Mouse (Mus musculus) forebrain, postnatal 0 days (tissue): ENCODE results near the gene Apobec1. TPM values are rescaled to one million over a fixed set of nuclear protein-coding genes. Genes with fewer than 3 reads are reported as not detected.

Source experiments
- ATAC-seq: fragments of 200-750 bp; cut with Nextera tagmentation; 2 replicates; pipeline ENCODE4 v1.8.0; 2017; ENCODE audit warnings: mild to moderate bottlenecking, moderate library complexity
- DNase-seq: peaks from one replicate; pipeline ENCODE4 v3.0.0-alpha.2; 2015
- H3K27ac ChIP-seq: fragments of 300-500 bp; sonication (generic); 2 replicates; pipeline ENCODE4 v1.5.1; 2014; ENCODE audit warnings: low read depth, mild to moderate bottlenecking, antibody characterized with exemption, low read length, moderate library complexity, mixed read lengths
- H3K27me3 ChIP-seq: fragments of 300-500 bp; sonication (generic); 2 replicates; pipeline ENCODE4 v1.6.1; 2014; ENCODE audit warnings: mild to moderate bottlenecking, low read length, mixed read lengths; ENCODE audit not compliant: insufficient read depth
- H3K36me3 ChIP-seq: fragments of 300-500 bp; sonication (generic); 2 replicates; pipeline ENCODE4 v1.6.1; 2014; ENCODE audit warnings: mild to moderate bottlenecking, moderate library complexity; ENCODE audit not compliant: insufficient read depth
- H3K4me1 ChIP-seq: fragments of 300-500 bp; sonication (generic); 2 replicates; pipeline ENCODE4 v1.6.1; 2014; ENCODE audit warnings: antibody characterized with exemption; ENCODE audit not compliant: insufficient read depth
- H3K4me2 ChIP-seq: fragments of 300-500 bp; sonication (generic); 2 replicates; pipeline ENCODE4 v1.6.1; 2014; ENCODE audit warnings: low read depth, mild to moderate bottlenecking, moderate library complexity
- H3K4me3 ChIP-seq: fragments of 300-500 bp; sonication (generic); 2 replicates; pipeline ENCODE4 v1.5.1; 2014; ENCODE audit warnings: low read depth, low read length, mixed read lengths
- H3K9ac ChIP-seq: fragments of 300-500 bp; sonication (generic); 2 replicates; pipeline ENCODE4 v1.6.1; 2014; ENCODE audit warnings: mild to moderate bottlenecking
- H3K9me3 ChIP-seq: fragments of 300-500 bp; sonication (generic); 2 replicates; pipeline ENCODE4 v1.6.1; 2016; ENCODE audit warnings: low read length
- CTCF ChIP-seq: sonication (generic); IDR thresholded peaks from 2 replicates; pipeline ENCODE4 v1.5.1; 2016; ENCODE audit warnings: antibody characterized with exemption, control low read depth, low read depth
- WGBS: fragments of 180-500 bp; shearing (Covaris S2); extraction: QIAGEN DNeasy Blood & Tissue Kit; methylation state at CpG from one replicate; pipeline ENCODE4 v1.1.7; 2014; 5-methylcytosine and 5-hydroxymethylcytosine counted together
- polyA plus RNA-seq: library from polyadenylated mRNA; unstranded; fragments of >200 nt; fragmentation: Nextera tagmentation; extraction: Ambion mirVana; gene quantifications from 2 replicates; pipeline ENCODE4 v1.2.1, GENCODE M21; 2015
- total RNA-seq: library from RNA; depleted of rRNA; stranded (reverse); fragments of >200 nt; gene quantifications from 2 replicates; pipeline ENCODE4 v1.2.3, GENCODE M21; 2014

The Apobec1 gene
- total and polyA plus RNA-seq, 2 experiments from 2014 or later = 1.2 to 2.4 TPM

- no peaks in the 10 kb centered on the region for H3K27me3 ChIP-seq
- H3K9ac ChIP-seq = no peak overlapping the region
- no peaks in the 10 kb centered on the region for H3K4me1 ChIP-seq
- no peak for ATAC-seq
- H3K4me2 ChIP-seq = no peak overlapping the region
- no peak for DNase-seq
- H3K9me3 ChIP-seq = no peaks in the 10 kb centered on the region
- H3K27ac ChIP-seq = no peak overlapping the region
- H3K4me3 ChIP-seq = no peak overlapping the region
- 86% methylated on average over 4 of the region's 4 CpGs for WGBS
- no peak for TF ChIP-seq CTCF
- no peaks in the 10 kb centered on the region for H3K36me3 ChIP-seq
Measured at GRCm38 (mm10) chr6:122612426-122612825, 10.2 kb upstream of the Apobec1 start.

GRCm38 (mm10) chr6:122609771-122610170 is 7.5 kb upstream of the Apobec1 start, which contains the start of gene Gdf3:
Gene Gdf3 (minus strand): TSS chr6:122610087.
- ATAC-seq = no peak
- no peak within 1 kb of the TSS for H3K27ac ChIP-seq
- DNase-seq = no peak
- no peaks in the 10 kb centered on the region for H3K36me3 ChIP-seq
- no peak within 1 kb of the TSS for H3K9ac ChIP-seq
- H3K4me2 ChIP-seq = no peak within 1 kb of the TSS
- H3K4me1 ChIP-seq = no peaks in the 10 kb centered on the region
- TF ChIP-seq CTCF = no peak
- 56% methylated on average over 14 of the region's 14 CpGs for WGBS
- no peaks in the 10 kb centered on the region for H3K9me3 ChIP-seq
- no peak within 1 kb of the TSS for H3K4me3 ChIP-seq
- no peaks in the 10 kb centered on the region for H3K27me3 ChIP-seq

GRCm38 (mm10) chr6:122609377-122609728 is 7.1 kb upstream of the Apobec1 start:
- 81% methylated on average over 9 of the region's 9 CpGs for WGBS
- no peak overlapping the region for H3K27ac ChIP-seq

GRCm38 (mm10) chr6:122608434-122609376 is 6.5 kb upstream of the Apobec1 start:
- Histone ChIP-seq H3K4me2 (no peak overlapping the region), H3K36me3 (no peaks in the 10 kb centered on the region), H3K4me1 (no peaks in the 10 kb centered on the region), H3K9ac (no peak overlapping the region), H3K27ac (no peak overlapping the region), H3K4me3 (no peak overlapping the region), H3K9me3 (no peaks in the 10 kb centered on the region), H3K27me3 (no peaks in the 10 kb centered on the region)
- no peak for ATAC-seq
- no peak for TF ChIP-seq CTCF
- no peak for DNase-seq
- WGBS = 79% methylated on average over 10 of the region's 10 CpGs

More at GRCm38 (mm10) chr6:122609377-122609728, 7.1 kb upstream of the Apobec1 start:
- TF ChIP-seq CTCF = no peak
- no peaks in the 10 kb centered on the region for H3K27me3 ChIP-seq
- H3K9me3 ChIP-seq = no peaks in the 10 kb centered on the region
- no peak overlapping the region for H3K4me3 ChIP-seq
- no peaks in the 10 kb centered on the region for H3K4me1 ChIP-seq
- ATAC-seq (no peak), DNase-seq (no peak)
- no peak overlapping the region for H3K4me2 ChIP-seq
- no peaks in the 10 kb centered on the region for H3K36me3 ChIP-seq
- no peak overlapping the region for H3K9ac ChIP-seq

GRCm38 (mm10) chr6:122607700-122608099 is 5.5 kb upstream of the Apobec1 start:
- no peak overlapping the region for H3K4me3 ChIP-seq
- H3K27ac ChIP-seq = no peak overlapping the region
- H3K9me3 ChIP-seq = no peaks in the 10 kb centered on the region
- TF ChIP-seq CTCF = no peak
- DNase-seq = no peak
- WGBS = 96% methylated on average over 12 of the region's 12 CpGs
- no peak for ATAC-seq
- H3K27me3 ChIP-seq = no peaks in the 10 kb centered on the region
- no peak overlapping the region for H3K9ac ChIP-seq
- no peaks in the 10 kb centered on the region for H3K4me1 ChIP-seq
- H3K36me3 ChIP-seq = no peaks in the 10 kb centered on the region
- no peak overlapping the region for H3K4me2 ChIP-seq

- Histone ChIP-seq H3K9ac (no peak overlapping the region), H3K27ac (no peak overlapping the region), H3K27me3 (no peaks in the 10 kb centered on the region), H3K9me3 (no peaks in the 10 kb centered on the region), H3K36me3 (no peaks in the 10 kb centered on the region), H3K4me2 (no peak overlapping the region), H3K4me1 (no peaks in the 10 kb centered on the region), H3K4me3 (no peak overlapping the region)
- WGBS = 95% methylated on average over 11 of the region's 11 CpGs
- TF ChIP-seq CTCF = no peak
- DNase-seq (no peak), ATAC-seq (no peak)
Measured at GRCm38 (mm10) chr6:122606661-122607060, 4.4 kb upstream of the Apobec1 start.

- DNase-seq = no peak
- no peak overlapping the region for H3K4me2 ChIP-seq
- H3K4me1 ChIP-seq = no peaks in the 10 kb centered on the region
- H3K9ac ChIP-seq = no peak overlapping the region
- no peaks in the 10 kb centered on the region for H3K36me3 ChIP-seq
- no peak overlapping the region for H3K27ac ChIP-seq
- ATAC-seq = no peak
- H3K9me3 ChIP-seq = no peaks in the 10 kb centered on the region
- no peak overlapping the region for H3K4me3 ChIP-seq
- WGBS = 95% methylated on average over 8 of the region's 8 CpGs
- no peaks in the 10 kb centered on the region for H3K27me3 ChIP-seq
- no peak for TF ChIP-seq CTCF
Measured at GRCm38 (mm10) chr6:122605483-122605882, 3.2 kb upstream of the Apobec1 start.
